Mouse (Mus musculus): ENCODE measurements at regions not wholly inside any gene's neighbourhood (a gene's known extent, or its start where the extent isn't known, plus 50 kb on each side); places are given as distances from the start of the nearest gene placed in this dataset.

DNA sequence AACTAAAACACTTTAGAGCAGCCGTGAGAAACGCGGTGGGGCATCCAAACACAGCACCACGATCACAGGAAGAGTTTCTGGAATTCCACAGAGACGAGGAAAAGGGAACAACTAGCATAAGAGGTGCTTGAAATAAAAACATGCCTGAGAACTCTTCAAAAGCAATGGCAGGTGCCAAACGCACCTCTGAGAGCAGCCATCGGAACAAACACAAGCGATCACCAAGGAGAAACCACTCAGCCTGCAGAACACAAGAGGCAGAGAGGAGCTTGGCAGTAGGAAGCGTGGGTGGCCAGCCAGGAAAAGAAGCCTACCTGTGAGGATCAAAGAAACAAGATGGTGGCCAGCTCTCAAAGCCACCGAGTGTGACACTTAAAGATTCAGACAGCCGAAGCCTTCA, 190.2 kb upstream of the Fam19a5 start:
- no peak for ATAC-seq (replicated peaks in 1 of 2; ENCODE audit: insufficient read depth in 1 of 2, low FRiP score in 2 of 2, low TSS enrichment in 1 of 2, low read depth in 1 of 2, poor library complexity in 2 of 2, severe bottlenecking in 2 of 2)

DNA sequence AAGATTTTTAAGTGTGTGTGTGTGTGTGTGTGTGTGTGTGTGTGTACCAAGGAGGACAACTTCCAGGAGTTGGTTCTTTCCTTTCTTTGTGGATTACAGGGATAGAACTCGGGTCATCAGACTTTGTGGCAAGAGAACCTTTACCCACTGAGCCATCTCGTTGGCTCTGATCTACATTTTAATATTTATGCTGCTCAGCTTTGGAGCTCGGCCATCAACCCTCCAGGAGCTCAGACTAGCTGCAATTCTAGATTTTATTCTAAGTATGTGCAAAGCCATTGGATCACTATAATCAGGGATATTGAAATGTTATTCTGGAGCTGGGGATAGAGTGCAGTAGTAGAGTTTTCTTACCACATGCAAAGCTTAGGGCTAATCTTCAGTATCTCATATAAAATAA, 183.6 kb upstream of the Fam19a5 start:
- no peak for ATAC-seq (replicated peaks in 1 of 2; ENCODE audit: insufficient read depth in 1 of 2, low FRiP score in 2 of 2, low TSS enrichment in 1 of 2, low read depth in 1 of 2, poor library complexity in 2 of 2, severe bottlenecking in 2 of 2)

DNA sequence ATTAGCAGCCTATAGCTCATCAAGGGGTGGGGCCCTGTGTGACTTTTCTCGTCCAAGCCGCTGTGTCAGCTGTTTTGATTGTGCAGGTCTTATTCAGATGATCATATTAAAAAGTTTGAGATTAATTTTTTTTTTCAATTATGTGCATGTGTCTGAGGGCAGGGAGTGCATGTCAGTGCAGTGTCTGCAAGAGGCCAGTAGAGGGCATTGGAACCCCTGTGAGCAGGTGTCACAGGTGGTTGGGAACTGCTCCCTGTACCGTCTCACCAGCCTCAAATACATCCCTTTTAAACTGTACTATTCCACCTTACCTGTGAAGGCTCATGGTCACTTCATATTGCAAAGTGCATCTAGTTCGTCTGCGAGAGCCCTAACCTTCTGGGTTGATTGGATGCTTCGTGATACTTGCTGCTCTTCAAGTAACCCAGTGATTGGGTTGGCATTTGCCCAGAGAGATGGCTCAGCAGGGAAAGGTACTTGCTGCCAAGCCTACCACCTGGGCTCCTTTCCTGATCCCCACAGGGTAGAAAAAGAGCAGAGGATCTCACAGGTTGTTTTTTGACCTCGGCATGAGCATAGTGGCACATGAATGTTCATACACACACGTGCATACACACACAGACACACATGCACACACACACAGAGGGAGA, 178.3 kb upstream of the Fam19a5 start:
- no peak for ATAC-seq (replicated peaks in 1 of 2; ENCODE audit: insufficient read depth in 1 of 2, low FRiP score in 2 of 2, low TSS enrichment in 1 of 2, low read depth in 1 of 2, poor library complexity in 2 of 2, severe bottlenecking in 2 of 2)

DNA sequence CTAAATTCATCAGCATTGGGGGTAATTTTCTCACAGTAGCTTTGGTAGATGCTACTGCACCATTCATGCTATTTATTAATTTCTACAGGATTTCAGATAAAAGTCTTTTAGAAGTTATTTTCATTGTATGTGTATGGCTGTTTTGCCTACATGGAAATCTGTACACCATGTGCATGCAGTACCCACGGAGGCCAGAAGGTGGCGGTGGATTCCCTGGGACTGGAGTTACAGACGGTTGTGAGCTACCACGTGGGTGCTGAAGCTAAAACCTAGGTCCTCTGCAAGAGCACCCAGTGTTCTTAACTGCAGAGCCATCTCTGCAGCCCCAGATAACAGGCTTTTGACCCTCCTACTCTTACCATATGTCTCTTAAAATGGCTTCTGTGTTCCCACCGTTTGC, 176.7 kb upstream of the Fam19a5 start:
- ATAC-seq (replicated peaks in 1 of 2; ENCODE audit: insufficient read depth in 1 of 2, low FRiP score in 2 of 2, low TSS enrichment in 1 of 2, low read depth in 1 of 2, poor library complexity in 2 of 2, severe bottlenecking in 2 of 2), result no peak

DNA sequence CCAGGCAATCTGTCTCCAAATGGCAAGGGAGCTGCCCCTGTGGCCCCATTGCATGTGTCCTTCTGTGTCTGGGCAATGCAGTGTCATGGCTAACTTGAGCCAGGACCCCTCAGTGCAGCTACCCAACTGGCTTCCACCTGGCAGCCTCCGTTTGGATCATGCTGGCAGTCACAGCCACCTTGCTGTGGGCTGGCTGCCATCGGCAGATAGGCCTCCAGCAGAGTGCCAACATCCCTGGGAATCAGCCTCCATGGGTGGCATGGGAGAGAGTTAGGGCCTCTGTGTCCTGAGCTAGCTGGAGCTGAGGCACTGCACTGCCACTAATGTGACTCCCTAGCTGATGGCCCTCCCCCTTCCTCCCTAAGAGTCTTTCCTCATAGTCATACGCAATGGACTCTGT, 174.7 kb upstream of the Fam19a5 start:
- no peak for ATAC-seq (replicated peaks in 1 of 2; ENCODE audit: insufficient read depth in 1 of 2, low FRiP score in 2 of 2, low TSS enrichment in 1 of 2, low read depth in 1 of 2, poor library complexity in 2 of 2, severe bottlenecking in 2 of 2)

DNA sequence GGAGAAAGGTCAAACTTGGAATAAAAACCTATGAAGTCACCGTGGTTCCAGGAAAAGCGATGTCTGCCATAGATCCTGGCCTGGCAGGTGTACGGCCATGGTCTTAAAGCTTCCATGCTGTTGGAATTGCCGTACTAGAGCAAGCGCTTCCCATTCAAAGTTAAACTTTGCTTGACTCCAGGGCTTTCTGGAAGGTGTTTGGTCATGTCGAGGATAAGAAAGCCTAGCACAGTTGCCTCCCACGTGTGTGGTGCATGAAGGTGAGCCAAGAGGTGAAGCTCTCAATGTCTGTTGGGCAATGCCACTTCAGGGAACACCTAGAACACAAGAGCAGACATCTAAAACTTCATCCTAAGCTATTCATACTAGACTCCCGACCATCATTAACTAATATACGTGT, 174.3 kb upstream of the Fam19a5 start:
- ATAC-seq (replicated peaks in 1 of 2; ENCODE audit: insufficient read depth in 1 of 2, low FRiP score in 2 of 2, low TSS enrichment in 1 of 2, low read depth in 1 of 2, poor library complexity in 2 of 2, severe bottlenecking in 2 of 2), result no peak

DNA sequence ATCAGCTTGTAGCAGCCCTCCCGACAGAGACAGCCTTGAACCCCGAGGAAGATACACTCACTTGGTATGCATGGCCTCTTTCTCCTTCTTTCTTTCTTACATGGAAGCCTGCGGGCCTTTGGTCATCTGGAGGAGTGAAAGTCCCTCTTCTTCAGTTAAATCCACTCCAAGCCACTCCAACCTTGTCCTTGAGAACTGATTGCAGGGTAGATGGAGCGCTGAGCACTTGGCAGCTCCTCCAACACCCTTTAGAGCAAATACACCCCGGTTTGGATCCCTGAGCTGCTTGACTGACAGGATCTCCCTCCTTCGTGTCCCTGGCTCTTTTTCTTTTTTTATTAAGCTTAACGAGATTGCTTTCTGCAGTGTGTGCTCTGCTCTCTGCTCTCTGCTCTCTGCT, 173.3 kb upstream of the Fam19a5 start:
- ATAC-seq (replicated peaks in 1 of 2; ENCODE audit: insufficient read depth in 1 of 2, low FRiP score in 2 of 2, low TSS enrichment in 1 of 2, low read depth in 1 of 2, poor library complexity in 2 of 2, severe bottlenecking in 2 of 2), result no peak

DNA sequence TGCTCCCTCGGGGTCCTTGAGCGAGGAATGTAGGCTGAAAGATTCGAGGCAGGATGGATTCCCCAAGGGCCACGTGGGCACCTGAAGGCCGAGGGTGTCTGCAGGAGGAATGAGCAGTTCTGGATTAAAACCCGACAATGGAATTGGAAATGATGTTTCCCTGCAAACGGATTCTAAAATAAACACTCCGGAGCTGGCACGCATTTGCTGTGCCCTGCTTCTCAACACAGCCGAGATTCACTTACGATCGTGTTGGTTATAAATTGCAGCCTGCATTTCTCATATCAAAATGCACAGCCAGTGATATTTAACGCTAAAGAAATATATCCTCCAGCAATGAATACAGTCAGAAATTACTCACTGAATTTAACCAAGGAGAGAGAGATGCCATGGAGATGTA, 169.4 kb upstream of the Fam19a5 start:
- ATAC-seq (replicated peaks in 1 of 2; ENCODE audit: insufficient read depth in 1 of 2, low FRiP score in 2 of 2, low TSS enrichment in 1 of 2, low read depth in 1 of 2, poor library complexity in 2 of 2, severe bottlenecking in 2 of 2), result no peak

DNA sequence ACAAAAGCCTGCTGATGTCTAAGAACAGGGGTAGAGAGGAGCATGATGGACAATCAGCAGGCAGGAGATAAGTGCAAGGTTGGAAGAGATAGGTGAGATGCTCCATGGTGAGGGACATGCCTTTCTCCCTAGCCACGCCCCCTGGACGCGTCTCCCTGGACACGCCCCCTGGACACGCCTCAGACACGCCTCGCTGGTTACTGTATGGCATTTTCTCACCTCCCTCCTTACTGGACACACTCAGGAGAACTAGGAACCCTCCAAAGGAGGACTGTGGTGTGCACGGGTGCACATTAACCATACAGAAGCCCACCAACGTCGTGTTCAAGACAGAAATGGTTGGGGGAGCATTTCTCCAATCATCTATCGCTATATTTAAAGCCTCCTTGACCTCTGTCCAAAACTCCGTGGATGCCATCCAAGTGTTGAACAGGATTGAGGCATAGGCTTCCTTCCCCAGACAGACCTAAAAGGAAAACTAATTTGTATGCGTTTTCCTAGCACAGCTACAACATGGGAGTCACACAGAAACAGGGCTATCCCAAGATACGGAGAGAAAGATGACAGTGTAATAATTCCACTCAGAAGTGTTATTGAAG, 168.4 kb upstream of the Fam19a5 start:
- no peak for ATAC-seq (replicated peaks in 1 of 2; ENCODE audit: insufficient read depth in 1 of 2, low FRiP score in 2 of 2, low TSS enrichment in 1 of 2, low read depth in 1 of 2, poor library complexity in 2 of 2, severe bottlenecking in 2 of 2)

GRCm38 (mm10) chr15:87383551-87384265, 160.4 kb upstream of the Fam19a5 start:
- ATAC-seq (replicated peaks in 1 of 2; ENCODE audit: insufficient read depth in 1 of 2, low FRiP score in 2 of 2, low TSS enrichment in 1 of 2, low read depth in 1 of 2, poor library complexity in 2 of 2, severe bottlenecking in 2 of 2), result no peak

DNA sequence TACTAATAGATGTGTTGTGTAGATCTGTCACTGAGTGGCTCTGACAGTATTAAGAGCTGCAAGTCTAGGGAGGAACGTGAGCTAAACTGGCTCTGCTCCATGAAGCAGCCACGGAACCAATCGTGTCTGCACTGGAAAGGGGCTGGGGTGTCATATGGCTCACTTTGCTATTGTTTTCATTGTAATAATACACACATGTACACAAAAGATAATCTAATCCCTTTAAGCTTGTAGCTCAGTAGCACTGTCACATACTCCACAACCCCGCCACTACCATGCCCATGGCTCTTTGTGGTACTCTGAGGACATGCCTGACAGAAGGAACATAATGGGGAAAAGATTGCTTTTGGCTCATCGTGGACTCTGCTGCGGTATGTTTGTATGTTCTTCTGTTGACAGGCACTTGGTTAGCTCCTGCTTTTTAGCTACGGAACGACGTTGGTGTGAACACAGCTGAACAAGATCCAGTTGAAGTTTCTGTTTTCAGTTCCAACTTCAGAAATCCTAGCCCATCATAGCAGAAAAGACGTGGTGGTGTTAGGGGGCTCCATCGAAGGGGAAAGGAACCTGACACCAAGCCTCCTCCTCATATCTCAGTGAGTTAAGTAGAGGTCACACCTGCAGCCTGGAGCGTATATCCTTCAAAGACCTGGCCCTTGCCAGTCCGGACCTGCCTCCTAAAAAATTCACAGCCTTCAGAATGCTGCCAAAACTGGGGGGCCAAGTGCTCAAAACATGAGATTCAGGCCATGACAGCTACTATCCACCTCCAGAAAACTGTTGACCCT, 159.6 kb upstream of the Fam19a5 start:
- ATAC-seq (replicated peaks in 1 of 2; ENCODE audit: insufficient read depth in 1 of 2, low FRiP score in 2 of 2, low TSS enrichment in 1 of 2, low read depth in 1 of 2, poor library complexity in 2 of 2, severe bottlenecking in 2 of 2), result no peak

- ATAC-seq (replicated peaks in 1 of 2; ENCODE audit: insufficient read depth in 1 of 2, low FRiP score in 2 of 2, low TSS enrichment in 1 of 2, low read depth in 1 of 2, poor library complexity in 2 of 2, severe bottlenecking in 2 of 2), result no peak
These were observed 157.6 kb upstream of the Fam19a5 start for GRCm38 (mm10) chr15:87386513-87386983.

- no peak for ATAC-seq (replicated peaks in 1 of 2; ENCODE audit: insufficient read depth in 1 of 2, low FRiP score in 2 of 2, low TSS enrichment in 1 of 2, low read depth in 1 of 2, poor library complexity in 2 of 2, severe bottlenecking in 2 of 2)
These were observed 152.7 kb upstream of the Fam19a5 start for GRCm38 (mm10) chr15:87391395-87391794.

GRCm38 (mm10) chr15:87398396-87398795, 145.7 kb upstream of the Fam19a5 start:
- ATAC-seq (replicated peaks in 1 of 2; ENCODE audit: insufficient read depth in 1 of 2, low FRiP score in 2 of 2, low TSS enrichment in 1 of 2, low read depth in 1 of 2, poor library complexity in 2 of 2, severe bottlenecking in 2 of 2), result no peak

GRCm38 (mm10) chr15:87405689-87406088, 138.4 kb upstream of the Fam19a5 start:
- no peak for ATAC-seq (replicated peaks in 1 of 2; ENCODE audit: insufficient read depth in 1 of 2, low FRiP score in 2 of 2, low TSS enrichment in 1 of 2, low read depth in 1 of 2, poor library complexity in 2 of 2, severe bottlenecking in 2 of 2)

DNA sequence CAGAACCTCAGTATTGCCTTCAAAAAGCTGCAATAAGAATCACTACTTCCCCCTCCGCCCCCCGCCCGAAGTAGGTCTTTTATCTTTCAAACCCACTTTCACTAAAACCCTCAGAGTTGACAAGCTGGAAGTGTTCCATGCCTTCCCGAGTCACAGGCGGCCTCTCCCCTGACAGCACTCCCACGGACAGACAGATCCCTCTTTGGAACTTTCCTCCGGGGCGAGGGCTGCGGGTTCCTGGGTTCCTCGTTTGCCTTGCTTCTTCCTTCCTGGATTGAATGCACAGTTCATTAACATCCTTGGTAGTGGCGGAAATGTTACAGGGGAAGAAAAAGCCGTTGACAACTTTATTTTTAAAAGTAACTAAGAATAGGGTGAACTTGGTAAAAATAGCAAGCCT, 132.1 kb upstream of the Fam19a5 start:
- ATAC-seq (replicated peaks in 1 of 2; ENCODE audit: insufficient read depth in 1 of 2, low FRiP score in 2 of 2, low TSS enrichment in 1 of 2, low read depth in 1 of 2, poor library complexity in 2 of 2, severe bottlenecking in 2 of 2), result no peak

DNA sequence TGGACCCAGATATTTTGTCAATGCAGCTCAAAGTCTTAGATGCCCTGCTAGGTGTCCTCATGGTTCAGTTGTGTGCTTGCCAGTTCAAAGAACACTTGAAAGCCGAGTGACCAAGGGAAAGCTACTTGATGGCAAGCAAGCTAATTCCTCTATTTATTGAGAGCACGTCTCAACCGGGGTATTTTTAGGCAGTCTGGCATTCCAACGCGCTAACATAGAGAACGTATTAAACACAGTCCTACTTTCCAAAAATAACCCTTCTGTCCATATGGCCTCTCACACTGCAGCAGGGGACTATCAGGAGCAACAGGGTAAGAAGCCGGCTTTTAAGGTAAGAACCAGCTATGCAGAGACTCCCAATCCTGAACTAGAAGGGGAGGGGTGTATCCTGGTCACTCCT, 128.1 kb upstream of the Fam19a5 start:
- ATAC-seq (replicated peaks in 1 of 2; ENCODE audit: insufficient read depth in 1 of 2, low FRiP score in 2 of 2, low TSS enrichment in 1 of 2, low read depth in 1 of 2, poor library complexity in 2 of 2, severe bottlenecking in 2 of 2), result no peak

DNA sequence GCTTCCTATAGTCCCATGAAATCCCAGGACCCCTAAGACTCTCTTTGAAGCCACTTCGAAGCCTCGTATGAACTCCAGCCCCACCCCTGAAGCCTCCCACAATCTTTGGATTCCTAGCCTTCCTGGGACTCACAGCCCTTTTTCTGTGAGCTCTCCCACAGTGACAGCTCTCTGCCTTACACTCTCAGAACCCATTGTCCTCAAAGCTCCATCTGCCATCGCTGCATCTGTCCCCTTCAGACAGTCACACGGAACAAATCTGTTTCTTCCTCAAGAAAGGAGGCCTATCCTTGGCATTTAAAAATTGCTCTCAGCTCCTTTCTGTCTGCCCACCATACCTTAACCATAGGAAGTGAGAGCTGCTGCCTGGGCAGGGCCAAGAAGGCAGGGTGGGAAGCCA, 122.4 kb upstream of the Fam19a5 start:
- no peak for ATAC-seq (replicated peaks in 1 of 2; ENCODE audit: insufficient read depth in 1 of 2, low FRiP score in 2 of 2, low TSS enrichment in 1 of 2, low read depth in 1 of 2, poor library complexity in 2 of 2, severe bottlenecking in 2 of 2)

All from hematopoietic stem cell, adult 5-6 weeks (primary cell).